Mouse (Mus musculus) intestine, embryonic 16.5 days (tissue): ENCODE results near the gene Nkap. TPM values are rescaled to one million over a fixed set of nuclear protein-coding genes. Genes with fewer than 3 reads are reported as not detected.
A peak's percentile ranks its signal among the peaks of the same experiment; 100 is the strongest.

Experiments
- ATAC-seq: fragments of 200-750 bp; cut with Nextera tagmentation; 2 replicates; pipeline ENCODE4 v1.8.0; 2017; ENCODE audit warnings: moderate TSS enrichment, moderate library complexity
- H3K27ac ChIP-seq: fragments of 300-500 bp; sonication (generic); 2 replicates; pipeline ENCODE4 v1.5.1; 2014; ENCODE audit warnings: mild to moderate bottlenecking, low read length
- H3K27me3 ChIP-seq: fragments of 300-500 bp; sonication (generic); replicated peaks from 2 replicates; pipeline ENCODE4 v1.6.1; 2014; ENCODE audit warnings: low read length, control low read depth, mixed read lengths; ENCODE audit not compliant: control insufficient read depth, insufficient read depth
- H3K36me3 ChIP-seq: fragments of 300-500 bp; sonication (generic); 2 replicates; pipeline ENCODE4 v1.6.1; 2014; ENCODE audit warnings: low read length, control low read depth; ENCODE audit not compliant: control insufficient read depth, insufficient read depth
- H3K4me1 ChIP-seq: fragments of 300-500 bp; sonication (generic); 2 replicates; pipeline ENCODE4 v1.6.1; 2014; ENCODE audit warnings: low read length, control low read depth, mixed read lengths; ENCODE audit not compliant: control insufficient read depth, insufficient read depth
- H3K4me2 ChIP-seq: fragments of 300-500 bp; sonication (generic); 2 replicates; pipeline ENCODE4 v1.6.1; 2014; ENCODE audit warnings: low read depth, low read length, control low read depth
- H3K4me3 ChIP-seq: fragments of 300-500 bp; sonication (generic); 2 replicates; pipeline ENCODE4 v1.5.1; 2014; ENCODE audit warnings: mild to moderate bottlenecking, low read length
- H3K9ac ChIP-seq: fragments of 300-500 bp; sonication (generic); 2 replicates; pipeline ENCODE4 v1.6.1; 2014; ENCODE audit warnings: low read depth, low read length
- H3K9me3 ChIP-seq: fragments of 300-500 bp; sonication (generic); 2 replicates; pipeline ENCODE4 v1.6.1; 2016; ENCODE audit warnings: low read length, control low read depth; ENCODE audit not compliant: control insufficient read depth
- WGBS: fragments of 180-500 bp; shearing (Covaris S2); extraction: QIAGEN DNeasy Blood & Tissue Kit; methylation state at CpG from one replicate; pipeline ENCODE4 v1.1.7; 2014; 5-methylcytosine and 5-hydroxymethylcytosine counted together
- polyA plus RNA-seq: library from polyadenylated mRNA; unstranded; fragments of >200 nt; fragmentation: Nextera tagmentation; extraction: Ambion mirVana; gene quantifications from 2 replicates; pipeline ENCODE4 v1.2.1, GENCODE M21; 2015

The Nkap gene
- polyA plus RNA-seq, 1 experiment from 2014 or later, result 10.9 TPM

DNA sequence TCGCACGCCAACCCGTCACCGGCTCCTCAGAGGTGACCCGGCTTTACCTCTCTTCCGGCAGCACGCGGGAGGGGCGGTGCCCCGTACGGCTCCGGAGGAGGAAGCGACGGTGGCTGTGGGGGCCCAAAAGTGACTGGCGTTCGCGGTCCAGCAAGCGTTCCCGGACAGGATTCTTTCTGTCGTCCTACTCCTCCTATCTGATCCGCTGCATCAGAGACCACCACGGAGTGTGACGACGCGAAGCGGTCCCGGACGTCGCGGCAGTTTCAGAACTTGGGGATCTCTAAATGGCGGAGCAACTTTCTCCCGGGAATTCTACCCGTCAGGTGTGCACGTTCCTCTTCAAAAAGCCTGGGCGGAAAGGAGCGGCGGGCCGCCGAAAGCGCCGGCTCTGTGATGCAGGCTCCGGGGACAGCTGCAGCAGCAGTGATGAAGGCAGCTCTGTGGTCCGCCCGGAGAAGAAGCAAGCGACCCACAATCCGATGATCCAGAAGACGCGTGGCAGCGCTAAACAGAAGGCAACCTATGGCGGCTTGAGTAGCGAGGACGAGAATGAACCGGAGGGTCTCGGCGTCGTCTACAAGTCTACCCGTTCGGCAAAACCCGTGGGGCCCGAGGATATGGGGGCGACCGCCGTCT, 64.6 kb downstream of the Nkap start, which contains the start of the genes Ndufa1 and Rnf113a1:
Ndufa1 (minus strand) TSS at position 59 of the 639 bp plus-strand sequence.
Rnf113a1 (plus strand) TSS at position 141 of the 639 bp plus-strand sequence.
- Histone ChIP-seq H3K4me3 (peak within 1 kb of the TSS; percentile 62), H3K4me1 (no peaks in the 10 kb centered on the region), H3K27me3 (no peaks in the 10 kb centered on the region), H3K9ac (peak within 1 kb of the TSS; percentile 67), H3K9me3 (no peaks in the 10 kb centered on the region), H3K27ac (0 out of 2 replicates have a peak within 1 kb of the TSS, but pooled peaks have one; percentile 51), H3K36me3 (no peaks in the 10 kb centered on the region), H3K4me2 (peak within 1 kb of the TSS; percentile 64)
- peak; percentile 93 for ATAC-seq
- WGBS, result 18% methylated on average over 54 of the region's 63 CpGs

- peak overlapping the region; percentile 64 for H3K4me2 ChIP-seq
- ATAC-seq, result peak; percentile 22; the same call in 1 of the 2 replicates
- no peaks in the 10 kb centered on the region for H3K9me3 ChIP-seq
- no peak overlapping the region for H3K27ac ChIP-seq
- 24% methylated on average over 28 of the region's 28 CpGs for WGBS
- no peaks in the 10 kb centered on the region for H3K36me3 ChIP-seq
- H3K27me3 ChIP-seq, result no peaks in the 10 kb centered on the region
- H3K9ac ChIP-seq, result peak overlapping the region; percentile 67
- H3K4me3 ChIP-seq, result peak overlapping the region; percentile 62
- no peaks in the 10 kb centered on the region for H3K4me1 ChIP-seq
These were observed 65.3 kb downstream of the Nkap start for GRCm38 (mm10) chrX:37191744-37192379.

- H3K4me2 ChIP-seq, result no peak overlapping the region
- no peaks in the 10 kb centered on the region for H3K9me3 ChIP-seq
- H3K36me3 ChIP-seq, result no peaks in the 10 kb centered on the region
- 59% methylated on average over 8 of the region's 8 CpGs for WGBS
- no peak overlapping the region for H3K9ac ChIP-seq
- no peak overlapping the region for H3K4me3 ChIP-seq
- no peaks in the 10 kb centered on the region for H3K27me3 ChIP-seq
- H3K4me1 ChIP-seq, result no peaks in the 10 kb centered on the region
- no peak for ATAC-seq
- H3K27ac ChIP-seq, result no peak overlapping the region
These were observed 72.1 kb downstream of the Nkap start for GRCm38 (mm10) chrX:37198676-37199075.

Other genes starting within 250 kb of the Nkap start
- 1.4 and 1.5 TPM in 2 replicates for gene Nkrf, start 223.9 kb upstream of the Nkap start, polyA plus RNA-seq
- gene Sept6, start 135.0 kb upstream of the Nkap start, polyA plus RNA-seq, result 11.0 and 12.1 TPM in 2 replicates
- 0.11 TPM in 2 replicates for gene Sowahd, start 78.0 kb upstream of the Nkap start, polyA plus RNA-seq
- 429 and 442 TPM in 2 replicates for gene Rpl39, start 41.4 kb upstream of the Nkap start, polyA plus RNA-seq
- 12.1 and 14.2 TPM in 2 replicates for gene Upf3b, start 16.5 kb upstream of the Nkap start, polyA plus RNA-seq
- gene Akap14, start 42.0 kb downstream of the Nkap start, polyA plus RNA-seq, result not detected in 2 replicates
- 382 and 399 TPM in 2 replicates for gene Ndufa1, start 64.4 kb downstream of the Nkap start, polyA plus RNA-seq
- 7.6 and 8.1 TPM in 2 replicates for gene Rnf113a1, start 64.5 kb downstream of the Nkap start, polyA plus RNA-seq
- gene Gm9, start 84.2 kb downstream of the Nkap start, polyA plus RNA-seq, result not detected in 2 replicates
- gene Rhox1, start 95.5 kb downstream of the Nkap start, polyA plus RNA-seq, result not detected in 2 replicates
- gene Rhox2a, start 118.2 kb downstream of the Nkap start, polyA plus RNA-seq, result not detected in 2 replicates
- gene Rhox3a, start 123.1 kb downstream of the Nkap start, polyA plus RNA-seq, result not detected in 2 replicates
- not detected in 2 replicates for gene Rhox4a, start 138.5 kb downstream of the Nkap start, polyA plus RNA-seq